Mouse (Mus musculus): ENCODE measurements at regions not wholly inside any gene's neighbourhood (a gene's known extent, or its start where the extent isn't known, plus 50 kb on each side); places are given as distances from the start of the nearest gene placed in this dataset.
"Not testable (repeated sequence)": the region's sequence is repeated elsewhere in the genome, so short reads cannot be mapped to it uniquely, and the experiment has no call there.

- Histone ChIP-seq H3K4me1 (peaks cover 44% of the 10 kb centered on the region), H3K27me3 (replicated peaks) (no peaks in the 10 kb centered on the region), H3K36me3 (replicated peaks; ENCODE audit: low read length) (no peaks in the 10 kb centered on the region), H3K4me3 (replicated peaks) (no peak overlapping the region), H3K9me3 (no peaks in the 10 kb centered on the region)
- no peak for TF ChIP-seq FLI1 (IDR thresholded peaks at IDR 0.05; ENCODE audit: low read length)
- TF ChIP-seq GATA1 (IDR thresholded peaks at IDR 0.05; ENCODE audit: borderline replicate concordance, low read length): no peak
These were observed 987.6 kb upstream of the Gm38303 start for GRCm38 (mm10) chr3:11323101-11323500.

GRCm38 (mm10) chr3:11293001-11293400 lies 957.5 kb upstream of the Gm38303 start:
- Histone ChIP-seq H3K27me3 (replicated peaks) (no peaks in the 10 kb centered on the region), H3K9me3 (no peaks in the 10 kb centered on the region), H3K36me3 (replicated peaks; ENCODE audit: low read length) (no peaks in the 10 kb centered on the region), H3K4me1 (no peaks in the 10 kb centered on the region), H3K4me3 (replicated peaks) (no peak overlapping the region)
- TF ChIP-seq GATA1 (IDR thresholded peaks at IDR 0.05; ENCODE audit: borderline replicate concordance, low read length): no peak
- no peak for TF ChIP-seq FLI1 (IDR thresholded peaks at IDR 0.05; ENCODE audit: low read length)

- H3K27me3 ChIP-seq (replicated peaks): no peaks in the 10 kb centered on the region
- H3K36me3 ChIP-seq (replicated peaks; ENCODE audit: low read length): no peaks in the 10 kb centered on the region
These were observed 925.6 kb upstream of the Gm38303 start for GRCm38 (mm10) chr3:11261052-11261451.

GRCm38 (mm10) chr3:11213996-11214395 lies 878.5 kb upstream of the Gm38303 start:
- Histone ChIP-seq H3K4me3 (replicated peaks) (no peak overlapping the region), H3K4me1 (peaks cover 16% of the 10 kb centered on the region), H3K9me3 (no peaks in the 10 kb centered on the region), H3K36me3 (replicated peaks; ENCODE audit: low read length) (no peaks in the 10 kb centered on the region), H3K27me3 (replicated peaks) (no peaks in the 10 kb centered on the region)
- TF ChIP-seq GATA1 (IDR thresholded peaks at IDR 0.05; ENCODE audit: borderline replicate concordance, low read length): no peak
- TF ChIP-seq FLI1 (IDR thresholded peaks at IDR 0.05; ENCODE audit: low read length): no peak

More at GRCm38 (mm10) chr3:11261052-11261451, 925.6 kb upstream of the Gm38303 start:
- Histone ChIP-seq H3K4me3 (replicated peaks) (no peak overlapping the region), H3K9me3 (no peaks in the 10 kb centered on the region), H3K4me1 (no peaks in the 10 kb centered on the region)
- no peak for TF ChIP-seq GATA1 (IDR thresholded peaks at IDR 0.05; ENCODE audit: borderline replicate concordance, low read length)
- TF ChIP-seq FLI1 (IDR thresholded peaks at IDR 0.05; ENCODE audit: low read length): no peak

- H3K4me1 ChIP-seq: peaks cover 16% of the 10 kb centered on the region
- not testable (repeated sequence) for H3K27me3 ChIP-seq (replicated peaks); H3K9me3 ChIP-seq; H3K36me3 ChIP-seq (replicated peaks; ENCODE audit: low read length)
- H3K4me3 ChIP-seq (replicated peaks): peak overlapping the region; percentile 79
These were observed 877.6 kb upstream of the Gm38303 start for GRCm38 (mm10) chr3:11212921-11213648.

- H3K9me3 ChIP-seq; H3K27me3 ChIP-seq (replicated peaks); H3K4me3 ChIP-seq (replicated peaks); H3K36me3 ChIP-seq (replicated peaks; ENCODE audit: low read length): not testable (repeated sequence)
- peaks cover 16% of the 10 kb centered on the region for H3K4me1 ChIP-seq
These were observed 876.9 kb upstream of the Gm38303 start for GRCm38 (mm10) chr3:11212290-11212912.

- not testable (repeated sequence) for H3K36me3 ChIP-seq (replicated peaks; ENCODE audit: low read length); H3K9me3 ChIP-seq; H3K27me3 ChIP-seq (replicated peaks); H3K4me3 ChIP-seq (replicated peaks)
- H3K4me1 ChIP-seq: peaks cover 16% of the 10 kb centered on the region
These were observed 875.7 kb upstream of the Gm38303 start for GRCm38 (mm10) chr3:11210920-11211811.

GRCm38 (mm10) chr3:11174002-11174401 lies 838.5 kb upstream of the Gm38303 start:
- TF ChIP-seq GATA1 (IDR thresholded peaks at IDR 0.05; ENCODE audit: borderline replicate concordance, low read length) (0 out of 3 replicates have a peak, but pooled peaks have one; percentile 51), FLI1 (IDR thresholded peaks at IDR 0.05; ENCODE audit: low read length) (no peak)
- Histone ChIP-seq H3K36me3 (replicated peaks; ENCODE audit: low read length) (no peaks in the 10 kb centered on the region), H3K4me1 (peaks cover 40% of the 10 kb centered on the region), H3K4me3 (replicated peaks) (peak overlapping the region; percentile 73), H3K27me3 (replicated peaks) (no peaks in the 10 kb centered on the region), H3K9me3 (no peaks in the 10 kb centered on the region)

- TF ChIP-seq GATA1 (IDR thresholded peaks at IDR 0.05; ENCODE audit: borderline replicate concordance, low read length) (no peak), FLI1 (IDR thresholded peaks at IDR 0.05; ENCODE audit: low read length) (no peak)
- Histone ChIP-seq H3K27me3 (replicated peaks) (no peaks in the 10 kb centered on the region), H3K4me1 (peaks cover 5% of the 10 kb centered on the region), H3K36me3 (replicated peaks; ENCODE audit: low read length) (no peaks in the 10 kb centered on the region), H3K4me3 (replicated peaks) (no peak overlapping the region), H3K9me3 (peaks cover 2% of the 10 kb centered on the region; the same call in 1 of the 2 replicates)
These were observed 819.9 kb upstream of the Gm38303 start for GRCm38 (mm10) chr3:11155350-11155749.
